Mouse (Mus musculus) forebrain, embryonic 16.5 days (tissue): ENCODE measurements around the gene Cyth1. TPM values are rescaled to one million over a fixed set of nuclear protein-coding genes. Genes with fewer than 3 reads are reported as not detected.

Source experiments
- ATAC-seq: fragments of 200-750 bp; cut with Nextera tagmentation; 2 replicates; pipeline ENCODE4 v1.8.0; 2017; ENCODE audit warnings: mild to moderate bottlenecking, moderate library complexity
- H3K27ac ChIP-seq: fragments of 300-500 bp; sonication (generic); 2 replicates; pipeline ENCODE4 v1.5.1; 2014; ENCODE audit warnings: low read length, control low read depth
- H3K27me3 ChIP-seq: fragments of 300-500 bp; sonication (generic); replicated peaks from 2 replicates; pipeline ENCODE4 v1.6.1; 2014; ENCODE audit warnings: low read length; ENCODE audit not compliant: control insufficient read depth, insufficient read depth
- H3K36me3 ChIP-seq: fragments of 300-500 bp; sonication (generic); 2 replicates; pipeline ENCODE4 v1.6.1; 2014; ENCODE audit not compliant: control insufficient read depth, insufficient read depth
- H3K4me1 ChIP-seq: fragments of 300-500 bp; sonication (generic); replicated peaks from 2 replicates; pipeline ENCODE4 v1.6.1; 2014; ENCODE audit warnings: low read length; ENCODE audit not compliant: control insufficient read depth, insufficient read depth
- H3K4me2 ChIP-seq: fragments of 300-500 bp; sonication (generic); 2 replicates; pipeline ENCODE4 v1.6.1; 2014; ENCODE audit warnings: mild to moderate bottlenecking, low read length, control low read depth
- H3K4me3 ChIP-seq: fragments of 300-500 bp; sonication (generic); replicated peaks from 2 replicates; pipeline ENCODE4 v1.5.1; 2014; ENCODE audit warnings: mild to moderate bottlenecking, low read length, control low read depth
- H3K9ac ChIP-seq: fragments of 300-500 bp; sonication (generic); replicated peaks from 2 replicates; pipeline ENCODE4 v1.6.1; 2014; ENCODE audit warnings: low read depth, low read length, control low read depth
- H3K9me3 ChIP-seq: fragments of 300-500 bp; sonication (generic); 2 replicates; pipeline ENCODE4 v1.6.1; 2016; ENCODE audit warnings: low read length; ENCODE audit not compliant: control insufficient read depth
- WGBS: fragments of 180-500 bp; shearing (Covaris S2); extraction: QIAGEN DNeasy Blood & Tissue Kit; methylation state at CpG from one replicate; pipeline ENCODE4 v1.1.7; 2014; 5-methylcytosine and 5-hydroxymethylcytosine counted together
- polyA plus RNA-seq: library from polyadenylated mRNA; unstranded; fragments of >200 nt; fragmentation: Nextera tagmentation; extraction: Ambion mirVana; gene quantifications from 2 replicates; pipeline ENCODE4 v1.2.1, GENCODE M21; 2015

The Cyth1 gene
- polyA plus RNA-seq, 1 experiment from 2014 or later, result 32.1 TPM

DNA sequence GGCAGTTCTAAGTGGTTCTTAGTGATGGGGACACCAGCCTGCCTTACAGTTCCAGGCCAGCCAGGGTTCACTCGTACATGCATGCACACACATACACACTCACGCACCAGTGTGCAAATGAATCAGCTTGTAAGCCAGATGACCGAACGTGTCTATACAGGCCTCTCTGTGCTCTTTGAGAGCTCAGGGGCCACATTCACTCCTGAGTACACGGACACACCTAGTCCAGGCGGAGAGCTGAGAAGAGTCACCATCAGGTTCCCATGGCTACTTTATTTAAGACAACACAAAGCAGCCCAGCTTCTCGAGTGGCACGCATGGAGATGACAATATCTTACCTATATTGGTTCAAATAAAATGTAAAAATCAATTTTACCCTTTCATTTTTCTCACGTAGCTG, 38.0 kb upstream of the Cyth1 start:
- Histone ChIP-seq H3K9ac (no peak overlapping the region), H3K4me3 (no peak overlapping the region), H3K9me3 (no peaks in the 10 kb centered on the region), H3K36me3 (peaks cover 21% of the 10 kb centered on the region), H3K4me1 (peaks cover 15% of the 10 kb centered on the region), H3K27ac (no peak overlapping the region), H3K4me2 (no peak overlapping the region), H3K27me3 (no peaks in the 10 kb centered on the region)
- ATAC-seq, result no peak
- 93% methylated on average over 9 of the region's 9 CpGs for WGBS

DNA sequence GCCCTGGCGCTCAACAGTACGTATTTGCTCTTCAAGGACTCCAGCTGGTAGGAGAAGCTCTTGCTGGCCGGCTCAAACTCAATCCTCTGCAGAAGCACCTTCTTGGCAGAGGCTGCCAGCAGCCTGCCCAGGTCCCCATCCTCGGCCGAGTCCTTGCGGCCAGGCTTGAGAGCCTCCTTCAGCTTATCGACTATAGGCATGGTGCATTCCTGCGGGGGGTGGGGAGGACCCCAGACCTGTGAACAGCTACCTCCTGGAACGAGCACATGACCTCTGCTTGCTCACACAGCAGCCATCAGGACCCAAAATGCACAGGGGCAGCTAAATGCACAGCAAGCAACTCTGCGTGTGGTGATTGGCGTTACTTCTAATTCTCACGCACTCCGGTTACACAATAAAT, 37.4 kb upstream of the Cyth1 start:
- Histone ChIP-seq H3K4me1 (peaks cover 15% of the 10 kb centered on the region), H3K9me3 (no peaks in the 10 kb centered on the region), H3K27ac (no peak overlapping the region), H3K27me3 (no peaks in the 10 kb centered on the region), H3K4me3 (no peak overlapping the region), H3K9ac (no peak overlapping the region), H3K36me3 (peaks cover 22% of the 10 kb centered on the region), H3K4me2 (no peak overlapping the region)
- no peak for ATAC-seq
- WGBS, result 91% methylated on average over 13 of the region's 13 CpGs

DNA sequence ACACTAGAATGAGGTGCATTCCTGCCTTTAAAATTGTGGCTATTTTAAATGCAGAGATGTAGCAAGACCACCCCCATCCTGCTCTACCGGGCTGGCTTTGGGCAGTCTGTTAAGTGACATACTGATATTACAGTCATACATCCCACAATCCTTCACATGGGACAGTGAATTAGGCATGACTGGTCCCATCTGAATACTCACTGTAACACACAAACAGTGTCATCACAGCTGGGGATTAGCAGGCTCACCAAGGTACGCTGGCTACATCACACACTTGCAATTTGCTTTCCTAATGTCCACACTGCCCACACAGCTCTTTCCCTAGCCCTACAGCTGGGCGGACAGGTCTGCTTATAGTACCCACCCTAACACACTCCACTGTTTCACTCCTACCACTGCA, 31.8 kb upstream of the Cyth1 start:
- Histone ChIP-seq H3K9me3 (no peaks in the 10 kb centered on the region), H3K27ac (no peak overlapping the region), H3K4me1 (no peaks in the 10 kb centered on the region), H3K4me2 (no peak overlapping the region), H3K27me3 (no peaks in the 10 kb centered on the region), H3K36me3 (peaks cover 32% of the 10 kb centered on the region), H3K4me3 (no peak overlapping the region), H3K9ac (no peak overlapping the region)
- WGBS, result 91% methylated on average over 3 of the region's 3 CpGs
- ATAC-seq, result no peak

DNA sequence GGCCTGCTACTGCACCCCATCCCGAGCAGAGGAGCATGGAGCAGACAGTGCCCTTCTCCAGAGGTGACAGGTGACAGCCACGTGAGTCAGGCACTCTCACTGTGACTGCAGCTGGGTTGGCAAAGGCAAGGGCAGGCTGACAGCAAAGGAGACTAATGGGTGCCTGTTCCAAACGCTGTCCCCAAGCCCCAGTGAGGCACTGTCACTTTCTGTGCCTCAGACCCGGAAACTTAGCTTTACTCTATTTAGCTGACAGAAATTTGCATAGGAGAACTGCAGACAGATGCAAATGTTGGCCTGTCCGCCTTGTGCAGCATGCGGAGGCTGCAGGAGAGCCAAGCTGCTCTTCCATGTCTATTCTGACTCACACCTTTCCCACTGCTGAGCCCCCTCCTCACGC, 27.9 kb upstream of the Cyth1 start:
- Histone ChIP-seq H3K4me1 (no peaks in the 10 kb centered on the region), H3K27ac (no peak overlapping the region), H3K9ac (no peak overlapping the region), H3K36me3 (peaks cover 39% of the 10 kb centered on the region), H3K4me3 (no peak overlapping the region), H3K4me2 (no peak overlapping the region), H3K27me3 (no peaks in the 10 kb centered on the region), H3K9me3 (no peaks in the 10 kb centered on the region)
- WGBS, result 92% methylated on average over 7 of the region's 7 CpGs
- no peak for ATAC-seq

DNA sequence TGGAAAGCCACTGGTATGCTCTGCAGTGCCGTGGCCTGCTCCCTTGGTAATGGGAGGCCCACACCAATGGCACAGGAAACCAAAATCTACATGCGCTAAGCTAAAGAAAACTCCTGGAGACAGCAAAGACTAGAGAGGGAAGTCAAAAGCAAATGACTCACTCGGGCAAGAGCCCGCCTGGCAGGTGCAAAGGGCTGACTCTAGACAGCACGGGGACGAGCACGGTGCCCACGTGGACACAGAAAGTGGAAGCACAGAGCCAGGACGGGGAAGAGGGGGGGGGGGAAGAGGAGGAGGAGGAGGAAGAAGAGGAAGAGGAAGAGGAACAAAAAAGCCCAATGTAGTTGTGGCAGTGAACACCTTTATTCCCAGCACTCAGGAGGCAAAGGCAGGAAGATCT, 26.7 kb upstream of the Cyth1 start:
- no peaks in the 10 kb centered on the region for H3K9me3 ChIP-seq
- H3K4me3 ChIP-seq, result no peak overlapping the region
- H3K9ac ChIP-seq, result no peak overlapping the region
- ATAC-seq, result no peak
- H3K36me3 ChIP-seq, result peaks cover 44% of the 10 kb centered on the region
- H3K27me3 ChIP-seq, result no peaks in the 10 kb centered on the region
- H3K4me2 ChIP-seq, result no peak overlapping the region
- 97% methylated on average over 9 of the region's 9 CpGs for WGBS
- H3K4me1 ChIP-seq, result no peaks in the 10 kb centered on the region
- no peak overlapping the region for H3K27ac ChIP-seq

DNA sequence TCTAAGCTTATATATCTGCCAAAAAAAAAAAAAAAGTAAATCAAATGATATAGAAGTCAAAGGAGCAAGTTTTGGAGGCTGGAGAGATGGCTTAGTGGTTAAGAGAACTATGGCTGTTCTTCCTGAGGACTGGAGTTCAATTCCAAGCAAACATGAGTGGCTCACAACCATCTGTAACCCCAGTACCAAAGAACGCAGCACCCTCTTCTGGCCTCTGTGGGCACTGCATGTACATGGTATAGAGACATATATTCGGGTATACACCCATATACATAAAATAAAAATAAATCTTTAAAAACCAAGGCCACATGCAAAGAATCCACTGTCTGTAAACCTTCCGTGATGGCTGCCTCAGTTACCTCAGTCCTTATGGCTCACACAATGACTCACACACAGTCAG, 21.4 kb upstream of the Cyth1 start:
- Histone ChIP-seq H3K4me3 (no peak overlapping the region), H3K36me3 (peaks cover 32% of the 10 kb centered on the region), H3K27ac (no peak overlapping the region), H3K4me2 (no peak overlapping the region), H3K4me1 (no peaks in the 10 kb centered on the region), H3K27me3 (no peaks in the 10 kb centered on the region), H3K9me3 (no peaks in the 10 kb centered on the region), H3K9ac (no peak overlapping the region)
- WGBS, result 91% methylated on average over 3 of the region's 3 CpGs
- ATAC-seq, result no peak

DNA sequence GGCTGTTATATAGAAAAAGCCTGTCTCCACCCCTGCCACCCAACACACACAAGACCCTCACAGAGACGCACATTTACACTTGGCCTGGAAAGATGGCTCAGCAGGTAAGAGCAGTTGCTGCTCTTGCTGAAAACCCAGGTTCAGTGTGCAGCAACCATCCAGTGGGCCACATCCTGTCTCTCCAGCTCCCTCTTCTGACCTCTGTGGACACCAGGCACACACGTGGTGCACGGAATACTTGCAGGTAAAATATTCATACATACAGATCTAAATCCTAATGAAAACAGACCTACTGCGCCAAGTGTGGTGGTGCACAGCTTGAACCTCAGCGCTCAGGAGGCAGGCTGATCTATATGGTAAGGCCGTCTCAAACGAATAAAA, 18.3 kb upstream of the Cyth1 start:
- no peak overlapping the region for H3K27ac ChIP-seq
- H3K4me2 ChIP-seq, result no peak overlapping the region
- no peaks in the 10 kb centered on the region for H3K27me3 ChIP-seq
- ATAC-seq, result no peak
- WGBS, result 93% methylated on average over 7 of the region's 7 CpGs
- H3K4me1 ChIP-seq, result no peaks in the 10 kb centered on the region
- H3K4me3 ChIP-seq, result no peak overlapping the region
- H3K9me3 ChIP-seq, result no peaks in the 10 kb centered on the region
- H3K36me3 ChIP-seq, result peaks cover 34% of the 10 kb centered on the region
- H3K9ac ChIP-seq, result no peak overlapping the region

DNA sequence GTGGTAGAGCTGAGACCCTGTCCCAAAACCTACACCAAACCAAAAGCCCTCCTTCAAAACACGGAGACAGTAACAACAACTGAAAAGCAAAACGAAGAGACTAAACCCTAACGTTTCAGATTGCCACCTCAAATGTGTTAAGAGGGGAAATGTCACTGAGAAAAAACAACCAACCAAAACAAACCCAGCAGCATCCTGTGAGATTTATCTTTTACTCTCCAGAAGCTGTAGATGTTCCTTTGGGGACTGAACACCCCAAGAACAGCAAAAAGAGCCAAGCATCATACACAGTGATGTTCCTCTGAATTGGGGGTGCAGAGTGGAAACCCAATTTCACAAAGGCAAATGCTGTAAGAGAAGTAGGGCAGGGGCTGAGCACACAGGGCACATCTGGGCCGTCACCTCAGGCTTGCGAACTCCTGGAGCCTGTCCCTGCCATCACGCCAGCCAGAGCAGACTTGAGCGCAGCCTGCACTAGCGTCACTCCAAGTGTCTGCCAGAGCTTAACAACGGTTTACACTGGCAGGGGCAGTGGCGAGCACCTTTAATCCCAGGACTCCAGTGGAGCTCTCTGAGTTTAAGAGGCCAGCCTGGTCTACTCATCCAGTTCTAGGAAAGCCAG, 17.8 kb upstream of the Cyth1 start:
- Histone ChIP-seq H3K4me1 (no peaks in the 10 kb centered on the region), H3K4me2 (no peak overlapping the region), H3K4me3 (no peak overlapping the region), H3K36me3 (peaks cover 34% of the 10 kb centered on the region), H3K9ac (no peak overlapping the region), H3K27me3 (no peaks in the 10 kb centered on the region), H3K9me3 (no peaks in the 10 kb centered on the region), H3K27ac (no peak overlapping the region)
- WGBS, result 92% methylated on average over 10 of the region's 10 CpGs
- no peak for ATAC-seq

DNA sequence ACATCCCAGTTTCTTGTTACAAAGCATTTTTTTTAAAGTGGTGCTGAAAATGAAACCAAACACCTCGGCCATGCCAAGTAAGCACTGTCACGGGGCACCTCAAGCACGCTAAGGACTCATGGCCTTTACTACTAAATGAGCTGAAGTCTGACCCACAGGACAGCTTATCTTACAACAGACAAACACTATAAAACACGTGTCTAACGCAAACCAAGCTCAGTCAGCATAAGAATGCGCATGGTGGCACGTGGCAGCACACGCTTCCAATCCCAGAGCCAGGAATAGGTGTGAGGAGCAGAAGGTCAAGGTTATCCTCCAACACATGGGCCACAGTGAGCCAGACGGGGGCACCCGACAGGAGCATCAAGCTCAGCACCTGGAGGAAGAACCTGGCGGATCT, 17.2 kb upstream of the Cyth1 start:
- H3K27me3 ChIP-seq, result no peaks in the 10 kb centered on the region
- no peak overlapping the region for H3K9ac ChIP-seq
- no peak overlapping the region for H3K27ac ChIP-seq
- H3K4me2 ChIP-seq, result no peak overlapping the region
- no peaks in the 10 kb centered on the region for H3K9me3 ChIP-seq
- peaks cover 33% of the 10 kb centered on the region for H3K36me3 ChIP-seq
- 94% methylated on average over 11 of the region's 11 CpGs for WGBS
- no peak overlapping the region for H3K4me3 ChIP-seq
- no peaks in the 10 kb centered on the region for H3K4me1 ChIP-seq
- no peak for ATAC-seq

DNA sequence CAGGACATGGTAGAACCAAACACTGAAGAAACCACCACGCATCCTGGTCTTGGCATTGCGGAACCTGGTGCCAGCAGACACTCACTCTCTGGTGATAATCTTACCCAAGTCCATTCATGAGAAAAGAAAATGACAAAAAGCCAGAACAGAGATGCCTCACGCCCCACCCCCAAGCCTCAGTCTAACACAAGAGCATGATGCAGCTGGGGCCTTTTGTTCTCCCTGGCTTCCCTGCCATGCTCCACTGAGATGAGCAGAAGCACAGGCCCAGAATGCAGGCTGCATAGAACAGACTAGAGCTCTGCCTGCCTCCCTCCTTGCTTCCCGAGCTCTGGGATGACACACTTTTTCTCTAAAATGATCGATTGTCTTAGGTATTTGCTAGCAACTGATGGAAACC, 14.8 kb upstream of the Cyth1 start:
- H3K27ac ChIP-seq, result no peak overlapping the region; the same call in 1 of the 2 replicates
- no peak overlapping the region for H3K4me3 ChIP-seq
- no peak for ATAC-seq
- no peak overlapping the region for H3K4me2 ChIP-seq
- H3K27me3 ChIP-seq, result no peaks in the 10 kb centered on the region
- no peaks in the 10 kb centered on the region for H3K4me1 ChIP-seq
- H3K9ac ChIP-seq, result no peak overlapping the region
- 85% methylated on average over 5 of the region's 5 CpGs for WGBS
- no peaks in the 10 kb centered on the region for H3K9me3 ChIP-seq
- H3K36me3 ChIP-seq, result peaks cover 32% of the 10 kb centered on the region
